1 mouse cellular context compared by ENCODE assay signal in the genomic region with DNA sequence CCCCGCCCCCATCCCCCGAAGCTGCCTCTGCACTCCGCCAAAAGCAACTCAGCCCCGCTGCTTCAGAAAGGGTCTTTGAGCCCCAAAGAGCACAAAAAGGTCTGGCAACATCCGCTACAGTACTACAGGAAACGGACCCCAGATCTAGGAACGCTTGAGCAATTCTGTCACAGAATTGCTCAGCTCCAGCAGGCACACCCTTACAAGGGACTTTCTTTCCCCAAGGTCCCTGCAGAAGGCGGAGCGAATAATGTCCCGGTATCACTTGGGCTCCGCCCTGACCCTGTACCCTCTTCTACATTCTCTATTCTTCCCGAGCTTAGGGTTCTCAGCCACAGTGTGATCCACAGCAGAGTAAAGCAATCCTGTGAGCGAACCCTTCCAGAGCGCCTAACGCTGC.
TF ChIP-seq lines count a peak whose summit lies in the region.

No protein-coding gene starts in this region.

TF ChIP-seq in ES-E14, 5 proteins besides CTCF, POLR2A, EP300 and RAD21 (continued from another document):
- TF ChIP-seq ZC3H11A (IDR thresholded peaks at IDR 0.05; ENCODE audit: borderline replicate concordance, low read depth, low read length), result no peak
- TF ChIP-seq HCFC1 (IDR thresholded peaks at IDR 0.05; ENCODE audit: borderline replicate concordance, insufficient read depth, low read length), result no peak
- TF ChIP-seq ZNF384 (IDR thresholded peaks at IDR 0.05; ENCODE audit: low read depth, low read length), result no peak
TF ChIP-seq in ES-E14: peak in this region for 0.
